Mouse (Mus musculus): ENCODE data around the gene Scgb1b27. TPM values are rescaled to one million over a fixed set of nuclear protein-coding genes. Genes with fewer than 3 reads are reported as not detected.
"Not testable (repeated sequence)": the region's sequence is repeated elsewhere in the genome, so short reads cannot be mapped to it uniquely, and the experiment has no call there.

The Scgb1b27 gene
- not detected in 2 replicates for polyA plus RNA-seq (2015; fragmentation: Nextera tagmentation; extraction: Ambion mirVana)

DNA sequence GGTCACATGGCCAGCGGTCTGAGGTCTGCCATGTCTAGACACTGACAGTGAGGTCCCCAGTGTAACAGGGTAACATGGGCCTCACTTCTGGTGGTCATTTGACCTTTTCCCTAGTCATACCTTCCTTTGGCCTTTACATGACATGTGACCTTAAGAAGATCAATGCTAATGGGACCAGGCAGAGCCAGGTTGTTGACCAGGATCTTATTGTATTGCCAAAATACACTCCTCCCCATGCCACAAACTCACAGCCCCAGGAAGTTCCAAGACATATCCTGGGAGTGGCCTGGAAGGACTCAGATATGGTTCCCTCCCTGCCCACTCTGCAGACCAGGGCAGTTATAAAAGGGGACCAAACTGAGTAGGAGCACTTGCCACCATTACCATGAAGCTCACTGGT, at the start of gene Scgb1b27:
Gene Scgb1b27, plus strand, starts transcription at position 301 of the 400 bp plus-strand sequence.
- not testable (repeated sequence) for H3K36me3 ChIP-seq; H3K27ac ChIP-seq; H3K9ac ChIP-seq; H3K4me1 ChIP-seq; H3K4me2 ChIP-seq (replicated peaks); H3K4me3 ChIP-seq; H3K27me3 ChIP-seq; ATAC-seq (ENCODE audit: low FRiP score, low read depth)
- WGBS = 80% methylated on average over 1 of the region's 1 CpGs
- peaks cover 43% of the 10 kb centered on the region for H3K9me3 ChIP-seq

DNA sequence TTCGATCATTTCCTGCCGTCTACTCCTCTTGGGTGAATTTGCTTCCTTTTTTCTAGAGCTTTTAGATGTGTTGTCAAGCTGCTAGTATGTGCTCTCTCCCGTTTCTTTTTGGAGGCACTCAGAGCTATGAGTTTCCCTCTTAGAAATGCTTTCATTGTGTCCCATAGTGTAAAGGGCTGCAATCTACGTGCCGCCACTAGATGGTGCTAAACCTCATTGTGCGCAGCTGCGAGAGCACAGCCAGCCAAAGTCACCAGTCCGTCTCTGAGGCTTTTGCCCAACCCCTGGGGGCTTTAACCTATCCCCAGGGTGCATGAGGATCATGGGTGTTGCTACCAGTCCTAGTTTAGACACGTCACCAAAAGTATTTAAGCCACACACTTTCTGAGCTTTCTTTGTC, 39.0 kb upstream of the Scgb1b27 start:
- not testable (repeated sequence) for H3K4me2 ChIP-seq (replicated peaks); H3K9me3 ChIP-seq; ATAC-seq (ENCODE audit: low FRiP score, low read depth); H3K9ac ChIP-seq; H3K27ac ChIP-seq; H3K4me1 ChIP-seq; H3K27me3 ChIP-seq; H3K36me3 ChIP-seq; H3K4me3 ChIP-seq
- 23% methylated on average over 8 of the region's 9 CpGs for WGBS

DNA sequence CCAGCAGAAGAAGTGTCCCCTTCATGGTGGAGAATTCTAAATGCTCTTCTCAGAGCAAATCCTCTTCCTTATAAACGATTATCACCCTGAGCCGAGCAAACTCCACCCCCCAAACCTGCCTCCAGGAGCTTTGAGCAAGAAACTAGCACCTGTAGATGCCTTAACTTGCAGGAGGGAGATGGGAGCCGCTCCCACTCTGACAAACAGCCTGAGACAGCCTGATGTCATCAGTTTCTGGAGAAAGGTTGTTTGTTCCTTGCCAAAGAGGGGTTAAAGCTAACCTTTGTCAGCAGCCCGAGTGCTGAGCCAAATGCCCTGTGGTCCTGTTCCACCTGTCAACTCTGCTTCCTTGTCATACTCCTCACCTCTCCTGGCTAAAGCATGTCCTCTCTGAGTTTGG, 7.4 kb upstream of the Scgb1b27 start, which contains the start of gene Scgb2b27:
Gene Scgb2b27, minus strand, starts transcription at position 101 of the 400 bp plus-strand sequence.
- no peak for ATAC-seq (ENCODE audit: low FRiP score, low read depth)
- WGBS = 66% methylated on average over 4 of the region's 4 CpGs
- H3K27me3 ChIP-seq = no peaks in the 10 kb centered on the region
- H3K4me2 ChIP-seq (replicated peaks) = no peak within 1 kb of the TSS
- peaks cover 40% of the 10 kb centered on the region for H3K9me3 ChIP-seq
- H3K36me3 ChIP-seq = no peaks in the 10 kb centered on the region
- no peak within 1 kb of the TSS for H3K4me3 ChIP-seq
- H3K4me1 ChIP-seq = no peaks in the 10 kb centered on the region
- H3K9ac ChIP-seq = no peak within 1 kb of the TSS
- no peak within 1 kb of the TSS for H3K27ac ChIP-seq

DNA sequence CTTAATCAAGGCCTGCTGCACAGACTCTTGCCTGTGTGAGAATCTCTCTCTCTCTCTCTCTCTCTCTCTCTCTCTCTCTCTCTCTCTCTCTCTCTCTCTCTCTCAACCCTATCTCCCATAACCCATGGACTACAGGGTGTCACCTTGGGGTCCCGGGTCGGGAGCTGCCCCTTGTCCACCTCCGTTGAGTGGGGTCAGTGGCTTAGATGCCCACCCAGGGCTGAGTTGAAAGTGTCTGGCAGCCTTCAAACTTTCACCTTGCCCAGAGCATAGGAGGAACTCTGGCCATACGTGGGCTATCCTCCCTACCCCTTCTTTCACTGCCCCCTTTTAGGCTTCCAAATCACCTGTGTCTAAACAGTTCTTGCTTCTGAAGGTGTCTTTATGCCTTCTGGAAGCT, 4.4 kb downstream of the Scgb1b27 start:
- Histone ChIP-seq H3K4me3 (no peak overlapping the region), H3K9ac (no peak overlapping the region), H3K27me3 (no peaks in the 10 kb centered on the region), H3K4me1 (no peaks in the 10 kb centered on the region), H3K9me3 (peaks cover 67% of the 10 kb centered on the region), H3K36me3 (no peaks in the 10 kb centered on the region), H3K4me2 (replicated peaks) (no peak overlapping the region), H3K27ac (no peak overlapping the region)
- ATAC-seq (ENCODE audit: low FRiP score, low read depth) = no peak
- 82% methylated on average over 4 of the region's 4 CpGs for WGBS

DNA sequence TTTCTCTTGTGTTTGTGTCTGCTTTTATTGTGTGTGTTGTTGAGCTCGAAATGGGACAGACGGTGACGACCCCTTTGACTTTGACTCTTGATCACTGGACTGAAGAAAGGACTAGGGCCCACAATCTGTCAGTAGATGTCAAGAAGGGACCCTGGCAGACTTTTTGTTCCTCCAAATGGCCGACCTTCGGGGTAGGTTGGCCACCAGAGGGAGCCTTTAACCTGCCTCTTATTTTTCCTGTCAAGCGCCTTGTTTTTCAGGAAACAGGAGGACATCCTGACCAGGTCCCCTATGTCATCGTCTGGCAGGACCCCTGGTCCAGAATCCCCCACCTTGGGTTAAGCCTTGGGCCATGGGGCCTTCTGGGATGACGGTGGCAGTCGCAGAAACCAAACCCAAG, 5.9 kb downstream of the Scgb1b27 start:
- H3K36me3 ChIP-seq; H3K27ac ChIP-seq; H3K4me3 ChIP-seq; H3K9ac ChIP-seq; H3K4me2 ChIP-seq (replicated peaks); H3K4me1 ChIP-seq; ATAC-seq (ENCODE audit: low FRiP score, low read depth); H3K27me3 ChIP-seq: not testable (repeated sequence)
- H3K9me3 ChIP-seq = peaks cover 57% of the 10 kb centered on the region
- 87% methylated on average over 9 of the region's 9 CpGs for WGBS

DNA sequence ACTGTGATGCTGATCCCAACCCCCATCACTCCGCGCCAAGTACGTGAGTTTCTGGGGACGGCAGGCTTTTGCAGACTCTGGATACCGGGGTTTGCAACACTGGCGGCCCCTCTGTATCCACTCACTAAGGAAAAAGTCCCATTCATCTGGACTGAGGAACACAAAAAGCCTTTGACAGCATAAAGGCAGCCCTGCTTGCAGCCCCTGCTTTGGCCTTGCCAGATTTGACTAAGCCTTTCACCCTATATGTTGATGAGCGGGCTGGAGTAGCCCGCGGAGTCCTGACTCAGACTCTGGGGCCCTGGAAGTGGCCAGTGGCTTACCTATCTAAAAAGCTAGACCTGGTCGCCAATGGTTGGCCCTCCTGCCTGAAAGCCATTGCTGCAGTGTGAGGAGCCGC, 8.7 kb downstream of the Scgb1b27 start:
- ATAC-seq (ENCODE audit: low FRiP score, low read depth) = no peak
- H3K9ac ChIP-seq = no peak overlapping the region
- H3K36me3 ChIP-seq = no peaks in the 10 kb centered on the region
- H3K9me3 ChIP-seq = peaks cover 50% of the 10 kb centered on the region
- 89% methylated on average over 11 of the region's 11 CpGs for WGBS
- no peak overlapping the region for H3K4me2 ChIP-seq (replicated peaks)
- no peaks in the 10 kb centered on the region for H3K4me1 ChIP-seq
- H3K27ac ChIP-seq = no peak overlapping the region
- no peaks in the 10 kb centered on the region for H3K27me3 ChIP-seq
- no peak overlapping the region for H3K4me3 ChIP-seq

DNA sequence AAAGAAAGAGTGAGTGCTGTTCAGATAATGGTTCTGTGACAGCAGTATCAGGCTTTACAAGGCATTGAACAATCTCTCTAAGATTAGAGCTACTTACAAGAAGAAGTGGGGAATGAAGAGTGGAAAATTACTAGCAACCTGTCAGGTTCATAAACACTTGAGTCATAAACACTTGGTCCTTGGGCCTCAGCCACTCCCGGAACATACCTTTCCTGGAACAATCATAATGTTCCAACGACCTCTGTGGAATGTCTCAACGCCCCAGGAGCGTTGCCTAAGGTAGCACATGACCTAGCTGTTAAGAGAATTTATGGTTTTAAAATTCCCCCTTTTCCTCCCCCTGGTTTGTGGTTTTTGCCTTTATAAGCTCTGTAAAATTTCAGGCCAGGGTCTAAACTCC, 13.3 kb downstream of the Scgb1b27 start:
- H3K4me3 ChIP-seq; H3K4me1 ChIP-seq; H3K36me3 ChIP-seq; H3K27ac ChIP-seq; H3K9ac ChIP-seq; H3K4me2 ChIP-seq (replicated peaks); ATAC-seq (ENCODE audit: low FRiP score, low read depth); H3K27me3 ChIP-seq: not testable (repeated sequence)
- WGBS = 64% methylated on average over 4 of the region's 4 CpGs
- H3K9me3 ChIP-seq = peaks cover 41% of the 10 kb centered on the region

DNA sequence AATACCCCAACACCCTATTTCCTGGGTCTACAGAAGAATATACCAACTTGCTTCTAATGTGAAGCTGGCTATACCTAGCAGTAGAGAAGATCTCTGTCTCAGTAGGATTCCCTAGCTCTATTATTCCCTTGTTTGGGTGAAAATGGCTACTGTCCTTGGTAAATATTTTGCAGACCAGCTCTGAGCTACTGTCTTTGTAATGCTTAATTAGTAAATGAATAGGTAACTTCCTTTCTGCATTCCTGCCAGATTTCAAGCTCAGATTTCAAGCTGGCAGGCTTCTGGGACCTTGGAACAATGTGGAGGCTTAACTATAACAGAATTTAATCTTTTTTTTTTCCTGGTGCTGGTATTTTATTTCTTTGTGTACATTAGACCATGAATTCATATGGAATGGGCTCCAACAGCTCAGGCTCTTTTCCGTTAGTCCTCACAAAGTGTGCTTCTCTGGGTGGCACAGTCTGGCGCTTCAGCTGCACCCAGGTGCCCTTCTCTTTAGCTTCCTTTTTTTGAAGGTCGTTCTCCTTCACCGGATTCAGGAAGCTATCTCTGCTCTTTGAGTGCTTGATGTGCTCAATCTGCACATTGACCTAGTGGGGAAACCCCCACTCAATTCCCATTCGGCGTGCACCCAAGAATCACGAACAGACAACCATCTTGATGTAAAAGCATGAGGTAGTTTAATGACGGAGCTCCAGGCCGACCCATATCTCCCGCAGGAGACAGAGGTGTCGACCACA, 15.0 kb downstream of the Scgb1b27 start:
- not testable (repeated sequence) for H3K27me3 ChIP-seq; H3K4me1 ChIP-seq; H3K4me3 ChIP-seq; H3K9ac ChIP-seq; ATAC-seq (ENCODE audit: low FRiP score, low read depth); H3K27ac ChIP-seq; H3K4me2 ChIP-seq (replicated peaks); H3K36me3 ChIP-seq
- peaks cover 38% of the 10 kb centered on the region for H3K9me3 ChIP-seq
- 91% methylated on average over 11 of the region's 11 CpGs for WGBS

DNA sequence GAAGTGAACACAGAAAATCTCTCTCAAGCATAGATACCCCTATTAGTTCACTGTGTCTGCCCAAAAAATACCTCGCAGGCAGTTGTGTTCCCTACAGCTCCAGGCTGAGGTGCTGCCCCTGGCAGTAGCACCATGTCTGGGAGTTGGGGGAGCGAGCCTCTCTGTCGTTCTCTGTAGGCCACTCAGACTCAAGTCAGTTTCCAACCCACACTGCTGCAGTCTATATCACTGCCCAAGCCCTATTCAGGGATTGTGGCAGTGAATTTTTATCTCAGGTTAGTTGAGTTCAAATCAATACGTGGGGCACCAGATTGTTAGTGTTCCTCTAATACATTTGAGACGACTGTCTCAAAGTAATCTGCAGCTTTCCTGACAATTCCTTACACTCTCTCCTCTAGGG, 46.8 kb downstream of the Scgb1b27 start:
- H3K9me3 ChIP-seq; H3K4me3 ChIP-seq; H3K4me2 ChIP-seq (replicated peaks); H3K27ac ChIP-seq; H3K9ac ChIP-seq; H3K4me1 ChIP-seq; H3K27me3 ChIP-seq; H3K36me3 ChIP-seq; ATAC-seq (ENCODE audit: low FRiP score, low read depth): not testable (repeated sequence)
- WGBS = 77% methylated on average over 5 of the region's 5 CpGs

Other genes with a start within 250 kb of the Scgb1b27 start
- gene Scgb2b26, start 76.4 kb upstream of the Scgb1b27 start, polyA plus RNA-seq (2015; fragmentation: Nextera tagmentation; extraction: Ambion mirVana) = not detected in 2 replicates
- gene Scgb2b27, start 7.5 kb upstream of the Scgb1b27 start, polyA plus RNA-seq (2015; fragmentation: Nextera tagmentation; extraction: Ambion mirVana) = not detected in 2 replicates
- not detected in 2 replicates for gene Scgb1b30, start 73.9 kb downstream of the Scgb1b27 start, polyA plus RNA-seq (2015; fragmentation: Nextera tagmentation; extraction: Ambion mirVana)
- gene Wtip, start 111.8 kb downstream of the Scgb1b27 start, polyA plus RNA-seq (2015; fragmentation: Nextera tagmentation; extraction: Ambion mirVana) = 7.5 and 8.5 TPM in 2 replicates
- 230 and 232 TPM in 2 replicates for gene Uba2, start 148.1 kb downstream of the Scgb1b27 start, polyA plus RNA-seq (2015; fragmentation: Nextera tagmentation; extraction: Ambion mirVana)
- gene Pdcd2l, start 175.2 kb downstream of the Scgb1b27 start, polyA plus RNA-seq (2015; fragmentation: Nextera tagmentation; extraction: Ambion mirVana) = 69.0 and 73.2 TPM in 2 replicates
- gene Gpi1, start 208.9 kb downstream of the Scgb1b27 start, polyA plus RNA-seq (2015; fragmentation: Nextera tagmentation; extraction: Ambion mirVana) = 268 and 277 TPM in 2 replicates
- 0.53 TPM in 1 of 2 replicates, not detected in the other for gene Gm6096, start 229.6 kb downstream of the Scgb1b27 start, polyA plus RNA-seq (2015; fragmentation: Nextera tagmentation; extraction: Ambion mirVana)

Measured in limb, embryonic 13.5 days (tissue).